Mouse (Mus musculus): ENCODE data around the gene Vtn.

Gene Vtn

GRCm38 (mm10) chr11:78499004-78499403 lies at the start of gene Vtn:
Gene Vtn, plus strand, starts transcription at chr11:78499091.
- DNase-seq (ENCODE audit: low spot score): no peak

GRCm38 (mm10) chr11:78450337-78450736 lies 48.6 kb upstream of the Vtn start:
- no peak for DNase-seq (ENCODE audit: low spot score)

GRCm38 (mm10) chr11:78453675-78454074 lies 45.2 kb upstream of the Vtn start:
- DNase-seq (ENCODE audit: low spot score): peak; percentile 64

GRCm38 (mm10) chr11:78454276-78454675 lies 44.6 kb upstream of the Vtn start:
- no peak for DNase-seq (ENCODE audit: low spot score)

GRCm38 (mm10) chr11:78455308-78455707 lies 43.6 kb upstream of the Vtn start:
- peak; percentile 39 for DNase-seq (ENCODE audit: low spot score)

GRCm38 (mm10) chr11:78458740-78459139 lies 40.2 kb upstream of the Vtn start:
- no peak for DNase-seq (ENCODE audit: low spot score)

- DNase-seq (ENCODE audit: low spot score): no peak
These were observed 37.0 kb upstream of the Vtn start for GRCm38 (mm10) chr11:78461894-78462293.

- no peak for DNase-seq (ENCODE audit: low spot score)
These were observed 36.2 kb upstream of the Vtn start for GRCm38 (mm10) chr11:78462669-78463068.

- DNase-seq (ENCODE audit: low spot score): no peak
These were observed 35.4 kb upstream of the Vtn start for GRCm38 (mm10) chr11:78463286-78464036.

- no peak for DNase-seq (ENCODE audit: low spot score)
These were observed 33.8 kb upstream of the Vtn start for GRCm38 (mm10) chr11:78465116-78465515.

GRCm38 (mm10) chr11:78465568-78466180 lies 33.2 kb upstream of the Vtn start, which contains the start of gene Slc46a1:
Gene Slc46a1, plus strand, starts transcription at chr11:78465697.
- peak; percentile 79 for DNase-seq (ENCODE audit: low spot score)

GRCm38 (mm10) chr11:78466242-78466912 lies 32.5 kb upstream of the Vtn start:
- no peak for DNase-seq (ENCODE audit: low spot score)

- no peak for DNase-seq (ENCODE audit: low spot score)
These were observed 31.4 kb upstream of the Vtn start for GRCm38 (mm10) chr11:78467515-78467914.

GRCm38 (mm10) chr11:78467932-78468331 lies 31.0 kb upstream of the Vtn start:
- DNase-seq (ENCODE audit: low spot score): no peak

GRCm38 (mm10) chr11:78471326-78472103 lies 27.4 kb upstream of the Vtn start:
- DNase-seq (ENCODE audit: low spot score): no peak

GRCm38 (mm10) chr11:78475289-78475688 lies 23.6 kb upstream of the Vtn start:
- DNase-seq (ENCODE audit: low spot score): no peak

- no peak for DNase-seq (ENCODE audit: low spot score)
These were observed 15.3 kb upstream of the Vtn start for GRCm38 (mm10) chr11:78483639-78484038.

GRCm38 (mm10) chr11:78488168-78488567 lies 10.7 kb upstream of the Vtn start:
- peak; percentile 82 for DNase-seq (ENCODE audit: low spot score)

GRCm38 (mm10) chr11:78490781-78491241 lies 8.1 kb upstream of the Vtn start:
- peak; percentile 32 for DNase-seq (ENCODE audit: low spot score)

GRCm38 (mm10) chr11:78495904-78496303 lies 3.0 kb upstream of the Vtn start:
- DNase-seq (ENCODE audit: low spot score): no peak

- peak; percentile 41 for DNase-seq (ENCODE audit: low spot score)
These were observed 1.8 kb upstream of the Vtn start for GRCm38 (mm10) chr11:78497071-78497541.
